Mouse (Mus musculus) yolk sac, embryonic 10.5 days (tissue): Measurements from ENCODE around the gene AL732309.1.

Experiments used
- DNase-seq: peaks from one replicate; pipeline ENCODE4 v3.0.0-alpha.2; 2017; ENCODE audit warnings: low spot score

Gene AL732309.1

DNA sequence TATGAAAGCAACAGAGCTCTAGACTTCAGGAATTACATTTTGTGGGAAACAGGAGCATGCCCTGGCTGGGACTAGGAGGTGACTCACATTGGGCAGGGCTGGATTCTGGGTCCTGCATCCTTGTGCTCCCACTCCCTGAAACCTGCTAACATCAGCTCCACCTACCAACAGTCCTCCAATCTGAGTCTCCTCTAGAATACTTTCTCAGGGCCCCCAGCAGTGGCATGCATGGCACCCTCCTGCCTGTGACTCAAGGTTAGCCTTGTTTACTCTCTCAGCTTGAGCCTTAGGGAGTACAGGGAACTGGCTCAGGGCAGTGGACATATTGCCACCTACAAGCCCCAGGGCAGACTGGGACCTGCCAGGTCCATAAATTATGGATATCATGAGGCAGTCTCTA is 8.6 kb downstream of the AL732309.1 start:
- no peak for DNase-seq

DNA sequence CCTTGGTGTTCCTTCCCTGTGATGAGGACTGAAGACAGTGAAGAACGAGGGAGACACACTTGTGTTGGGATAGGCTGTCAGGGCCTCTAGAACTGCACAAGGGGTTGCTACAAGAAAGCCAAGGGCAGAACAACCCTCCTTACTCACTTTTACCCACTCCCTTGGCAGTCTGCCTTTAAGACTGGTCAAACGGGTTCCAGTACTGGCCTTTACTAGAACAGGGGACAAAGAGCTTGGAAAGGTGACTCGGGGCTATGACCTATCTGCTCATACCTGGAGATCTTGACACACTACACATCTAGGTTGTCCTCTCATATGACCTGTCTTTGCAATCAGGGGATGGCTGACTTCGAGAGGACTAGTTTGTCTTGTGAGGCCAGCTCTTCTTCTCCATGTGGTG is 9.1 kb downstream of the AL732309.1 start:
- DNase-seq, result no peak

DNA sequence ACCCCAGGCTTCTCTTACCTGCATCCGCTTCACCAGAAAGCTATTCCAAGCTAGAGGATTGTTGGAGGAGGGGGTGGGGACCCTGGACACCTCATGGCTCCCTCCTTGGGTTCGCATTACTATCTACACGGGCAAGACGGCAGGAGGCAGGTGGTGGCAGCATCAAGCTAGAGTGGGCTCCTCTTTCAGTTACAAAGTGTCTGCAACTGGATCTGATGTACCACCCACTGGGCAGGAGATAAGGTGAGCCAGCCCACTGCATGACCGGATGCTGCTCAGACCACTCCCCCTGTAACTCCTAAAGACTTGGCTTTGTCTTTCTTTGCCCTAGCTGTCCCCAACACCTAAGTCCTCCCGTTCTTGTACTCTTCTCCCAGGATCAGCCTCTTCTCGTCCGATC is 10.0 kb downstream of the AL732309.1 start, which contains the start of gene Rnf224:
Rnf224 (minus strand) TSS at position 174 of the 400 bp plus-strand sequence.
- DNase-seq, result peak; percentile 71

DNA sequence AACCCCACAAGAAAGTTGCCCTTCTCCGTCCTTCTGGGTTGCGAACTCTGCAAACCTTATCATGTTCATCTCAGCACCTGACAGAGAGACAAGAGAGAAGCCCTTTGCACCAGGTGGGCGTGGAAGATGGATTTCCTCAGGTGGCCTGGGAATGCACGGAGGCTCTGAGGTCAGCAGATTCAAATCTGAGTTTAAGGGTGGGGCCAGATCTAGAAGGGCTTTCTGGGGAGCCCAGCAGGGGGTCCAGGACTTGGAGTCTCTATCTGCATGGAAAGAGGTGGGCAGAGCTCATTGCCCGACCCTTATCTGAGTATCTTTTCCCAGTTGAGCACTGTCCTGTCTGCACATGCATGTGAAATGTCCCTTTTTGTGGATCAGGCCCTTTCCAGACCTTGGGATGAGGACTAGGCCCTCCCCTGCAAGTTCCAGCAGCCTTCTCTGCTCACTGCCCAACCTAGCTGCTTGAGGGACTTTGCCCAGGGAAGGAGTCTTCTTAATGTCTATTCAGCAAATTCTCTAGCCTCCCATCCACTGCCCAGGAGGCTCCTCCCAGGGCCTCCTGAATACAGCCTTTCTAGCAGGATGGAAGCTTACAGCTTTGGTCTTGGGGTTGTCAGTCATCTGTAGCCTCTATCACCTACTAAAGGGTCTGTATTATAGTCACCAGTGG is 12.0 kb downstream of the AL732309.1 start:
- DNase-seq, result peak; percentile 92

DNA sequence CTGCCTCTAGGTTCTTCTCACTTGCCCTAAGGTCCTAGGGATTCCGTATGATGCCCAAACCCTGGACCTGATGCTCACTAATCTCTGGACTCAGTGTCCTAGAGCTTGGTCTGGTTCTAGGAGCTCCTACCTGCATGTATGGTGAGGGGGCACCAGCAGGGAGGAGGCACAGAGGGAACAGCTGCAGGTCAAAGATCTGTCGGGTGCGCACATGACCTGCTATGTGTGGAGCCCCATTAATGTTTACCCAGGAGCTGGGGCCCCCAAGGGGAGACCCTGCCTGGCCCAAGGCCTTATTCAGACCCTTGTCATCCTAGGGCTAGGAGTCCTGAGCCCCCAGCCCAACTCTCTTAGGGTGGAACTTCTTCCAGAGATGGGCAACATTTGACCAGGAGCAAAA is 12.6 kb downstream of the AL732309.1 start, which contains the start of gene Slc34a3:
Slc34a3 (minus strand) TSS at position 315 of the 400 bp plus-strand sequence.
- DNase-seq, result no peak

DNA sequence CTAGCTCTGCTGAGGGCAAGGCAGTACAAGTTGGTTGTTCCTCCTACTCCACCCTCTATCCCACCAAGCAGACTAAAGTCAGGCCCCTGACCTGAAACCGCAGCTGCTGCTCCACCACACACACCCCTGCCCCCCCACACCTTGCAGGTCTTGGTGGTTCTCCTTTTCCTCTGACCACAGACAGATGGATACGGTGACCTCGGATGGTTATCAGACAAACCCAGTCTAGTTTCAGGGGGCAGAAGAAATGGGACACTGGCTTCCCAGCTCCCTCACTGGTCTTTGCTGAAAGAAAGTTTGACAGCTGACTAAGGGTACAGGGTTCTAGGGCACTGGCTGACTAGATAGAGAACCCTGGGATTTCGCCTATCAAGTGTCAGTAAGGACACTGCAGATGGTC is 13.2 kb downstream of the AL732309.1 start:
- DNase-seq, result no peak

DNA sequence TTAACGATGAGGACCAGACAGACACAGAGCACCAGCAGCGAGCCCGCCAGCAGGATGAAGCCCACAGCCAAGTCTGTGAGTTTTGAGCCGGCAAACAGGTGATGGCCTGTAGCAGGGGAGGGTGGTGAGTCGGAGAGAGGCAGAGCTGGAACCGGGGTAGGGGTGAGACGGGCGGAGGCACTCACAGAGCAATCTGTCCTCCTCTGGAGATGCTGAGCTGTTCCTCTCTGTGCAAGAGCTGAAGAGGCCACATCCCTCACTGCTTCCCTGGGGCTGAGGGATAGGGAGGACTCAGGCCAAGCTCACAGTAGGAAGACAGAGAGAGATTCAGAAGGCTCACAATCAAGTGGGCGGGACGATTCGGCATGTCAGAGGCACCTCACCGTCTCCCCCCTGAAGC is 15.6 kb downstream of the AL732309.1 start:
- DNase-seq, result no peak

DNA sequence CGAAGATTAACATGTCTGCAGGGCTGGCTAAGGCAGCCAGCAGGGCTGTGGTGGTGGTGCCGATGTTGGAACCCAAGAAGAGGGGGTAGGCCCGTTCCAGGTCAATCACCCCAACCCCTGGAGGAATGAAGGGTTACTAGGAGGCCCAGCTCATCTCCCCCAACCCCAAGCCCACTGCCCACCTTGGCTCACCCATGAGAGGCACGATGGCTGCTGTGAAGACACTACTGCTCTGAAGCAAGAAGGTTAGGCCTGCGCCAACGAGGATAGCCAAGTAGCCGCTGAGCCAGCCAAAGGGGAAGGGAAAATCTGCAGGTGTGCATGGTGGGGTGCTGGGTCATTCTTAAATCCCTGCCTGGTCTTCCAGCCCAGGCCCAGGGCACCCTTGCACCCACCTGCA is 16.1 kb downstream of the AL732309.1 start:
- no peak for DNase-seq

DNA sequence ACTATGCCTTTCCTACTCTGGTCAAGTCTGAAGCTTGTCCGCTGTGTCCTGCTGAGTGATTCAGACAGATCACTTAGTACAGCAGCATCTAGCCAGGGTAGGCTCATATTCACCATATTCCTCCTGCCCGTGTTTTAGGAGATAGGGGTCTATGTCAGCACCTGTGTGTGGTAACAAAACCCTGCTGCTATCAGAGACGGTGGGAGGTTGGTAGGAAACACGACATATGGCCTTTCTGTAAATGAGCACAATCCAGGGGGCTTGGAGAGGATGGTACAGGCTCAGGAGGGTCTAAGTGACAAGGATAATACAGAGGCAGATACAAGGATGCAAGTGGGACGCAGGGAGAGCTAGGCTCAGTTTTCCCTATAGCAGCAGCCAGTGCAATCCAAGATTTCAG is 17.1 kb downstream of the AL732309.1 start:
- no peak for DNase-seq

DNA sequence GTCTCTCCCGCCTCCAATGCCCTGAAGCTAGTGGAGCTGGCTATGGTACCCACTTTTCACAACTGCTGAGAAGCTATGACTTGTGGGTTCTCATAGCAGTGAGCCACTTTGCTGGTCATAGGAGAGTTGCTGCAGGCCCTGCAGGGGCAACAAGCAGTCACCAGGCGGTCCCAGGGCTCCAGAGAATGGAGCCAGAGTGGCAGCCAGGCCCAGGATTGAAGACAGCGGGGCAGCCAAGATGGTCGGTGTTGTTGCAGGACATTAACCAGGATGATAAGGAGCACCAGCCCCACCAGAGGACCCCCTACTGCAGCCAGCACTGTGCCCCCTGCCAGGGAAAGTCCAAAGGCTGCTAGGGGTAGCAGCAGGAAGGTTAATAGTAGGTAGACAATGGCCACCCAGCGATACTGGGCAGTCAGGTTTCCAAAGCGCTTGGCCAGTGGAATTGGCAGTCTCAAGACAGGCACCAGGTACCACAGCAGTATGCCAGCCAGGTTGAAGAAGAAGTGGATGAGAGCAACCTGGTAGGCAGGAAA is 17.6 kb downstream of the AL732309.1 start:
- DNase-seq, result no peak

DNA sequence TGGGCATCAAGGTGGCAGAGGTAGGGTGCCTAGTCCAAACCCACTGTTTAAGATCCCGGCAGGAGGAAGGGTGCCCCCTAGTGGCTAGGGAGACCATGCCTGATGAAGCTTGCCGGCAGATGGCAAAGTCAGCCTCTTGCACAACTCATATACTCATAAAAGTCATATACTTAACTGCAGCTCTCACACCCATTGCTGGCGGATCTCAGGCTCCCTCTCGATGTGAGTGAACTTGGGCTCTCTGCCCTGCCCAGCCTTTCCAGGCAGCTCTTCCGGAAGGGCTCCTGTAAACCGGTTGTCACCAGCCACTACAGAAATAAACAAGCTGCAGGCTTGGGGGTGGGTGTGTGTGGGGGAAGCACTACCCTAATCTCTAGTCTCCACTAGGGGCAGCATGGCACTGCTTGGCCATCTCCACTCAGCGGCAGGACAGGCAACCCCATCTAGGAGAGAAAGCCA is 18.2 kb downstream of the AL732309.1 start:
- DNase-seq, result peak; percentile 88

DNA sequence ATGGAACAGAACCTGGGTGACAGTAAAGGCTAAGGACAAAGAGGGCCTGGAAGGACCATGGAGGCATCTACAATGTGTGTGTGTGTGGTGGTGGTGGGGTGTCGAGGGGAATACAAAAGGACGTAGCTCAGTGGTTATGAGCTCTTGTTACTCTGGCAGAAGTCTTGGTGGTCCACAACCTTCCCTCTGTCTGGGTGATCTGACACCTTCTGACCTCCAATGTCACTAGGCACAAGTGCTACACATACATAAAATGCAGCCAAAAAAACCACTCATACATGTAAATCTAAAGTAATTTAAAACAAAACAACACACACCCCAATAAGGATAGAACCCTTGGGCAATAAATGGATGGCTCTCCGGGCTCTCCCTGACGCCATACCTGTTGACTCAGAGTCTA is 19.3 kb downstream of the AL732309.1 start:
- no peak for DNase-seq

DNA sequence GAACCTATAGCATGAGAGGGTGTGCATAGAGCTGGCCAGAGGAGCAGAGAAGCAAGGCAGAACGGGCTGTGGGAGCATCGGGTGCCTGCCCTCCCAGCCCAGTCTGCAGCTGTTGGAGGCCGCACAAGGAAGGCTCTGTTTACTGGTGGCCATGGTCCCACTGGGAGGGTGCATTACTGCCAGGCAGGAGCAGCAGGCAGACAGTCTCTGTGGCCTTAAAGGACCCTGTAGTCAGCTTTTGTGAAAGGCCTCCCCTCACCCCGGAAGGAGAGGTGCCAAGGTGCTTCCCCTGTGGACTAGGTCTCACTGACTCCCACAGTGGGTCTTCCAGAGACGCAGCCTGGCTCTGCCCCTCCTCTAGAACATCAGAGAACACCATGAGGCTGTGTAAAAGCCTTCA is 19.8 kb downstream of the AL732309.1 start:
- no peak for DNase-seq

DNA sequence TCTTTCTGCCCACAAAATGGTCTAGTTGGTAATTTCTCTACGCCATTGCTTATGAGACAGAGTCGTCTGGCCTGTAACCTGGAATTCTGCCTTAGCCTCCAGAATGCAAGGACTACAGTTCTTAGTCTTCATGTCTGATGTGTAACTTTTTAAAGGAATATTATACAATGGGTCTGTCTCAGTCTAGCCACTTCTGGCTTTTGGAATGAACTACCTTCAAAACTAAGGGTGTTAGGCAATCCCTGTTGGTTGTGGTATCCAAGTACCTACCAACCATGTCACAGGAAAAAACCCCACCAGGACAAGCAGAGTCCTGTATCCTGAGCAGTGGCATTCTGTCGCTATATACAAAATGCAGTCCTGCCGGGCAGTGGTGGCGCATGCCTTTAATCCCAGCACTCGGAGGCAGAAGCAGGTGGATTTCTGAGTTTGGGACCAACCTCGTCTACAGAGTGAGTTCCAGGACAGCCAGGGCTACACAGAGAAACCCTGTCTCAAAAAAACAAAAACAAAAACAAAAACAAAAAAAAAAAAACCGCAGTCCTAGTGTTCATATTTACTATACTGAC is 20.8 kb downstream of the AL732309.1 start:
- DNase-seq, result no peak

DNA sequence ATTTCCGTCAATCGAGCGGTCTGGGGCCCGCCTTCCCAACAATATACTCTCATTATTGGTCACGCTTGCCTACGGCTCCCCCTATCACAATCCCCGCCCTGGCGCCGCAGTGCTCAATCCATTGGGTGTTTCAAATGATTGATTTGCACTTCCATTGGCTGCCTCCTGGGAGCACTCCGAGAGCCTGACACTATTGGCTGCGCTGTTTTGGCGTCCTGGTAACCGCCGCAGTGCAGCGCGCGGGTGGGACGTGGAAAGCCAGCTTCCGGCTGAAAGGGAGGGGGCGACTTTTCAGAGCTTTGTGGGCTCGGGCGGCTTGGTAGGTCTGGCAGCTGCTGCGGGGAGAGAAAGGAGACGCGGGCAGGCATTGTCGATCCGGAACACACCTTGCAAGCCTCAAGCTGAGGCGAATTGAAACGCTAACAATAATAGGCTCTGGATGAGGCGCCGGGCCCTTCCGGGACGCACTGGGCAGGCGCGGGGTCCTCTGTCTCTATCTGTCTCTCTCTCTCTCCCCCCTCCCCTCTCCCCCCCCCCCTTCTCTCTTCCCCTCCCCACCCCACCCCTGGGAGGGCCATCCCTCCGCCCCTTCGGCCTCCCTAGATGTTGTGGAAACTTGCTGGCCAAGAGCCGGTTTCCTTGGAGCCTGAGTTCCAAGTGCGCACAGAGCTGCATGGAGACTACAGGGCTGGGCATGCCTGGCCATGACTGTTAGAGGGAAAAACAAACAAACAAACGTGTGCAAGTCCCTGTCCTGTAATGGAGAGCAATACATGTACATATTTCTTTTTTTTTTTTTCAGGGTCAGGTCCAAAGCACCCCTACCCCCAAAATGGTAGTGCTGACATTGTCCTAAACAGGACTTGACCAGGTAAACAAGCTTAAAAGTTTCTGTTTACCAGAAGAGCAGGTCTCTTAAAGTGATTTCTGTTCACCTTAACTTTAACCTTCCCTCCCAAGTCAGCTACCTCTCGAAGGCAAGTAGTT is 21.6 kb downstream of the AL732309.1 start:
- DNase-seq, result peak; percentile 99

DNA sequence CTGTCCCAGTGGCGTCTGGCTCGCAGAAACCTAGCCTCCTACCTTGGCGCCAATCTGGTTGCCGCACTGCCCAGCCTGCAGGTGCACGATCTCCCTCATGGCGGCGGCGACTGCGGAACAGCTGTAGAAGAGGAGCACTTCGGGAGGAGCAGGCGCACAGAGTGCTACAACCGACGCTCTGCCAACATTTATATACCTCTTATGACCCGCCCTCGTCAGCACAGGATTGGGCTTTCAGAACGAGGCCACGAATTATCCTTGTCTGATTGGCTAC is 22.2 kb downstream of the AL732309.1 start, which contains the start of gene Tubb4b:
Tubb4b (minus strand) TSS at position 211 of the 274 bp plus-strand sequence.
- DNase-seq, result no peak

DNA sequence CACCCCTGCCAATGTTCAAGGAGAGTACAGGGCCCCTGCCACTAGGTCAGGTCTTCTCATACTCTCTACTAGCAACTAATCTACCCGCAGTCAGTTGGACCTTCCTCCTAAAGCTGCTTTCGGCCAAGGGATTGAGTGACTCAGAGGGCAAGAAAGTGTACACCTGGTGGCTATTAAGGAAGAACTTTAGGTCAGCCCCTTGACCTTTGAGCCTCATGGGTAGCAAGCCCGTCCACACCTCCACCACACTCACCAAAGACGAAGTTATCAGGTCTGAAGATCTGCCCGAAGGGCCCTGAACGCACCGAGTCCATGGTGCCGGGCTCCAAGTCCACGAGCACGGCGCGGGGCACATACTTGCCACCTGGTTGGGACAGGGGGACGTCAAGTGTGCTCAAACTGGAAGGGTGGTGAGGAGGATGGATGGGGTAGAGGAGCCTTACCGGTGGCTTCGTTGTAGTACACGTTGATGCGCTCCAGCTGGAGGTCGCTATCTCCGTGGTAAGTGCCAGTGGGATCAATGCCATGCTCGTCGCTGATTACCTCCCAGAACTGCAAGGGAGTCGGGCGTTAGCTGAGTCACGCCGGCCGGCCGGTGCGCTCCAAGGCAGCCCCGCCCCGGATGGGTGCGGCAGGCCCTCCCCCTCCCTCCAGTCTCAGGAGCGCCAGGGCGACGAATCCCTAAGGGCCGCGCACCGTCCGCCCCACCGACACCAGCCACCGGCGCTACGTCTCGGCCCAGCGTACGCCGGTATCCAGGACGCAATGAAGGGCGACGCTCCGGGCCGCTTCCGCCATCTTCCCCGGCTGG is 22.8 kb downstream of the AL732309.1 start:
- peak; percentile 82 for DNase-seq

DNA sequence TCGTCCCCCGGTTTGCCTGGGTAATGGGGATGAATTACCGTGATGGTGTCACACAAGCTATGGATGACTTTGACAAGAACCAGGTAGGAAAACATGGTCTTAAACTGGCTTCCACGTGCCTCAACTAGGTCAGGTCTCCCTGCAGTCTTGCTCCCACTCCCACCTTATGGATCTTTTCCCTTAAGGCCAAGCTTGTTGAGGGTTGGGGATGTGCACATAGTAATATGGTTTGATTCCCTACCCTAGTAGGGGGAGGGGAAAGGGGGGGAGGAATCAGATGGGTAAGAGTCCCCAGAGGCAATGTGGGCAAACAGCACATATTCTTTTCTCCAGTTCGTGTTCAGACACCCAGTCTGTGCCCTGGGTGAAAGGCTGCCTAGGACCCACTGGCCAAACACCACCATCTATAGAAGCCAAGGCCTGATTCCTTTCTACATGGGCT is 25.3 kb downstream of the AL732309.1 start:
- no peak for DNase-seq

DNA sequence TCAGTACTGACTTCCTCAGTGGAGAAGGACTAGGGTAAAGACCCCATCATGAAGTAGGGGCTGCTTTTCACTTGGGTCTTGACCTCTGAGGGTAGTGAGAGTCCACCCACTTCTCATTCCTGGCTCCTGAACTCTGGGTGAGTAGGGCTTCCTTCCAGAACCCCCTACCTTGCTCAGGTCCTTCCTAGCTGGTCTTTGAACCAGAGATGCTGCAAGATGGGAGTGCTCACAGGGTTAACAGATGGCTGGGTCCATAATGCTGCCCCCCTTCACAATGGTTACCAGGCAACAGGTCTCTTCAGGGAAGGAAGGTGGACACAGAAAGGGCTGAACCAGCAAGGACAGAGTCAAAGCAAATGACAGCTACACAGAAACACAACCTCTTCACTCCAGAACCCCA is 28.2 kb downstream of the AL732309.1 start, which contains the start of gene Fam166a:
Fam166a (plus strand) TSS at position 301 of the 400 bp plus-strand sequence.
- DNase-seq, result no peak

DNA sequence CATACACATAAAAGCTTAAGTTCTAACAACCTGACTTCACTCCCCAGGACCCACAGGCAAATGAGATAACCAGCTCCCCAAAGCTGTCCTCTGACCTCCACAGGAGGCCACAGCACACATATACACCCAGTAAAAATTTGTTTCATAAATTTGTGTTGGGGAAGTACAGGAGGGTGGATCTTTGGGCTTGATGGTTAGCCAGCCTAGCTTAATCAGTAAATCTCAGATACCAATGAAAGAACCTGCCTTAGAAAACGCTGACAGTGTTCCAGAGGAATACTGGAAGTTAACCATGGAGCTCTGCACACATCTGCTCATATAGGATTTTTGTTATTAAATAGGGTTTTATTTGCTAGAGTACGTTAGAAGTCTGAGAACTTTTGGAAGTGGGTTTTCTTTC is 29.0 kb downstream of the AL732309.1 start:
- no peak for DNase-seq

DNA sequence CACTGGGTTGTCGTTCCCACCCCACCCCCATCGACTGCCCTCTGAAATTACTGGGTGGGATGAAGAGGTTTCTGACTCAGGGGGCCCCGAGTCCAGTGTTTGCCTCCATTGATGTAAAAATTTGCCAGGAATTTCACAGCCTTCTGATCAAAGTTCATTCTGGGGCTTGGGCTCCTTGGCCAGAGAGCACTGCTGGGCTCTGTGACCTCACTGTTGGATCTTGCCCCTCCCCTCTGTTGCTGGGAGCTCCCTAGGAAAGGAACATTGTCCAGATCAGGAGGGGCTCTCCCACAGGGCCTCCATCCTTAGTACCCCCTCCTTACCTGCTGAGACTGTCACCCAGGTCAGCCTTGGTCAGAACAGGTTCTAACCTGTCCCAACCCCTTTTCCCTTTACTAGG is 32.2 kb downstream of the AL732309.1 start, which contains the start of gene Stpg3:
Stpg3 (minus strand) TSS at position 194 of the 400 bp plus-strand sequence.
- peak; percentile 58 for DNase-seq
